Mouse (Mus musculus) limb, embryonic 10.5 days (tissue): ENCODE measurements around the gene Cracr2b. TPM values are rescaled to one million over a fixed set of nuclear protein-coding genes. Genes with fewer than 3 reads are reported as not detected.

ENCODE experiments used
- DNase-seq: peaks from one replicate; pipeline ENCODE4 v3.0.0-alpha.2; 2017; ENCODE audit warnings: low spot score
- H3K27ac ChIP-seq: fragments of 300-500 bp; sonication (generic); 2 replicates; pipeline ENCODE4 v1.5.1; 2016; ENCODE audit warnings: mild to moderate bottlenecking
- H3K27me3 ChIP-seq: fragments of 300-500 bp; sonication (generic); 2 replicates; pipeline ENCODE4 v1.6.1; 2016; ENCODE audit warnings: low read depth, mild to moderate bottlenecking; ENCODE audit not compliant: poor library complexity, severe bottlenecking
- H3K36me3 ChIP-seq: fragments of 300-500 bp; sonication (generic); 2 replicates; pipeline ENCODE4 v1.6.1; 2016; ENCODE audit warnings: mild to moderate bottlenecking, moderate library complexity
- H3K4me1 ChIP-seq: fragments of 300-500 bp; sonication (generic); 2 replicates; pipeline ENCODE4 v1.6.1; 2016
- H3K4me3 ChIP-seq: fragments of 300-500 bp; sonication (generic); 2 replicates; pipeline ENCODE4 v1.5.1; 2016; ENCODE audit warnings: mild to moderate bottlenecking, moderate library complexity
- H3K9me3 ChIP-seq: fragments of 300-500 bp; sonication (generic); replicated peaks from 2 replicates; pipeline ENCODE4 v1.6.1; 2016; ENCODE audit warnings: mild to moderate bottlenecking
- WGBS: fragments of 180-500 bp; shearing (Covaris S2); methylation state at CpG from one replicate; pipeline ENCODE4 v1.1.7; 2016; 5-methylcytosine and 5-hydroxymethylcytosine counted together
- polyA plus RNA-seq: library from polyadenylated mRNA; unstranded; fragments of >200 nt; fragmentation: Nextera tagmentation; extraction: Ambion mirVana; gene quantifications from 2 replicates; pipeline ENCODE4 v1.2.1, GENCODE M21; 2016

Cracr2b gene
- polyA plus RNA-seq, 1 experiment from 2014 or later, result 7.8 TPM

- 0 out of 2 replicates have a peak overlapping the region, but pooled peaks have one; percentile 2 for H3K4me3 ChIP-seq
- 92% methylated on average over 18 of the region's 18 CpGs for WGBS
- peaks cover 64% of the 10 kb centered on the region for H3K4me1 ChIP-seq
Observed at GRCm38 (mm10) chr7:141469901-141470636, 9.2 kb downstream of the Cracr2b start.

GRCm38 (mm10) chr7:141470637-141470944 lies 9.7 kb downstream of the Cracr2b start:
- Histone ChIP-seq H3K4me1 (peaks cover 64% of the 10 kb centered on the region), H3K36me3 (peaks cover 38% of the 10 kb centered on the region), H3K27ac (no peak overlapping the region), H3K4me3 (no peak overlapping the region), H3K9me3 (no peaks in the 10 kb centered on the region), H3K27me3 (peaks cover 13% of the 10 kb centered on the region)
- WGBS, result 93% methylated on average over 10 of the region's 10 CpGs
- no peak for DNase-seq

More at GRCm38 (mm10) chr7:141469901-141470636, 9.2 kb downstream of the Cracr2b start:
- DNase-seq, result no peak
- peaks cover 19% of the 10 kb centered on the region for H3K27me3 ChIP-seq
- no peaks in the 10 kb centered on the region for H3K9me3 ChIP-seq
- H3K36me3 ChIP-seq, result peaks cover 38% of the 10 kb centered on the region
- H3K27ac ChIP-seq, result peak overlapping the region; percentile 92

- 93% methylated on average over 1 of the region's 1 CpGs for WGBS
- peaks cover 38% of the 10 kb centered on the region for H3K36me3 ChIP-seq
- H3K4me1 ChIP-seq, result peaks cover 65% of the 10 kb centered on the region
- no peaks in the 10 kb centered on the region for H3K9me3 ChIP-seq
- no peak overlapping the region for H3K27ac ChIP-seq
- peaks cover 9% of the 10 kb centered on the region for H3K27me3 ChIP-seq
- no peak for DNase-seq
- H3K4me3 ChIP-seq, result no peak overlapping the region
Observed at GRCm38 (mm10) chr7:141471236-141471635, 10.3 kb downstream of the Cracr2b start.

DNA sequence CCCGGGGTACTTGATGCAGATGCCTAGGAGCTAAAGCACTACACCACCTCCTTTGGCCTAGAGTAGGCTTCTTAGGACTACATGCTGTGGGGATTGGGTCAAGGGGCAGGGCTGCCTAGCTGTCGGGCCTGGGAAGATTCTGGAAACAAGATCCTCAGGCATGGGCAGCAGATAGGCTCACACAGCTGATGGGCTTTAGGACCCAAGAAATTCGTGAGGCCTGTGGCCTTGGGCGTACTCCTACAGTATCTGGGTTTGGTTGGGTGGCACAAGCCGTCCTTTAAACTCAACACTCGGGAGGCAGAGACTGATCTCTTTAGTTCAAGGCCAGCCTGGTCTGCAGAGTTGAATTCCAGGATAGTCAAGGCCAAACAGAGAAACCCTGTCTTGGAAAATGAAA lies 11.3 kb downstream of the Cracr2b start:
- Histone ChIP-seq H3K9me3 (no peaks in the 10 kb centered on the region), H3K4me3 (no peak overlapping the region), H3K4me1 (peaks cover 66% of the 10 kb centered on the region), H3K27ac (no peak overlapping the region), H3K36me3 (peaks cover 38% of the 10 kb centered on the region), H3K27me3 (0 out of 2 replicates have a peak, but pooled peaks cover 4% of the 10 kb centered on the region)
- 91% methylated on average over 6 of the region's 6 CpGs for WGBS
- no peak for DNase-seq

DNA sequence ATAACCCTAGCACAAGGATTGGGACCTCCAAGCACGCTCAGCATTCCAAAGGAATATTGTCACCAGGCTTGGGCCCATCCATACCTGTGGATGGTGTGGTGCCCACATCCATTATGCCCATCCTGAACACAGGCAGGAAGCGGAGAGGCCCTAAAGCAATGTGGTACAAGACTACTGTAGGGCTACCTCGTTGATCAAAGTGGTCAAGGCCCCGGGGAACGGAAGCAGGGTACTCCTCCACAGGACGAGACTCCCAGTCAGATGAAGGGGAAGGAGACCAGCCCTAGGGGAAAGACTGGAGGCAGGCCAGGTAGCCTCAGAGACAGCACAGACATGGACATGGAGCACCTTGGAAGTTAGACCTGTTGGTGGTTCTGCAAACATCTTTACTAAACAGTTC lies 11.9 kb downstream of the Cracr2b start:
- Histone ChIP-seq H3K4me3 (no peak overlapping the region), H3K36me3 (peaks cover 38% of the 10 kb centered on the region), H3K9me3 (no peaks in the 10 kb centered on the region), H3K27ac (no peak overlapping the region), H3K27me3 (0 out of 2 replicates have a peak, but pooled peaks cover 4% of the 10 kb centered on the region), H3K4me1 (peaks cover 66% of the 10 kb centered on the region)
- DNase-seq, result no peak
- 88% methylated on average over 6 of the region's 6 CpGs for WGBS

DNA sequence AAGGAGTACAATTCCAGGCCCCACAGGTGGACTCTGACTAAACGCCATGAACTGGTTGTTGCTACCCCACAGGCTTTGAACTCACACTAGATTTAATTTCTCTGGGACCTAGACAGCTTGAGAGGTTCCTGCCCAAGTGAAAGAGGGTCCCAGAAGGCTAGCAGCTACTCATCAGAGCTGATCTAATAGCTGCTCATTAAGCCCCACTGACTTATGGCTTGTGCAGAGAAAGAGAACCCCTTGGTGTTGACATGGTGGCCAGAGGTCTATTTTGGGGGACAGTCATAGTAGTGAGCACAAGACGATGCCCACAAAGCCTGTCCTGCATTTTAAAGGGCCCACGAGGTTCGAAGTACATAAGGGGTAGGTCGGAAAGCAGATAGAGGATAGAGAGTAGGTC lies 13.3 kb downstream of the Cracr2b start:
- Histone ChIP-seq H3K36me3 (peaks cover 36% of the 10 kb centered on the region), H3K27ac (0 out of 2 replicates have a peak overlapping the region, but pooled peaks have one; percentile 98), H3K4me1 (peaks cover 59% of the 10 kb centered on the region), H3K9me3 (no peaks in the 10 kb centered on the region), H3K27me3 (0 out of 2 replicates have a peak, but pooled peaks cover 4% of the 10 kb centered on the region), H3K4me3 (peak overlapping the region; percentile 86)
- 10% methylated on average over 5 of the region's 5 CpGs for WGBS
- DNase-seq, result no peak

DNA sequence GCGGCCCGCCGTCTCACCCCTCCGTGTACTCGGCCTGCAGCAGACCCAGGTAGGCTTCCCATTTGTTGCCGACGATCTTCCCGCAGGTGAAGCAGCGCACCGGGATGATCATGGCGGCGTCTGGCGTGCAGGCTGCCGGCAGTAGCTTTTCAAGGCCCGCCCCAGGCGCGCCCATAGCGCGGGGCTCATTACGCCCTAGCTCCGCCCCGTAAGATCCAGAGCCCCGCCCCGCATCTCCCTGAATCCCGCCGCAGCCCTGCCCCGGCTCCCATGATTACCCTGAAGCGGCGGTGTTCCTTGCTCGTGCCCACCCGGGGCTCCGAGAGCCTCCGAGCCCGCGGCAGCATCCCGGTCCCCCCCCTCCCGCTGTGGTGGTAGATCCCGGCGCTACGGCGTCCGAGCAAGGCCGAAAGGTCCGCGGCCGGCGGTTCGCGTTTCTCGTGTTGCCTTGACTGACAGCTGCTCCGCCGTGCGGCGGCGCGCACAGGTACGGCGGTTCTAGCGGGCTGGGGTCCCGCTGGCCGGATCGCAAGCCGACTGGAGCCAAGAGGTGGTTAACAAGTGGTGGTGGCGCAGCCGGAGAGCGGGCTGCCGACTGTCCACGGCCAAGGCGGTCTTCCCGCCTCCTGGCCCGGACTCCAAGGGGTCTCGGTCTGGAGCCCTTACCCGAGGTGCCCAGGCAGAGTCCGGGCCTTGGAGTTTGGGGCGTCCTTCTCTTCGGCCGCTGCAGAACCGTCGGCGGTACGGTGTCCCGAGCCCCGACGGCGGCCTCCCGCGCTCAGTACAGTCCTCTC lies 14.3 kb downstream of the Cracr2b start, which contains the start of the genes Polr2l and Tspan4:
Gene Polr2l, minus strand, starts transcription at position 122 of the 794 bp plus-strand sequence.
Gene Tspan4, plus strand, starts transcription at position 230 of the 794 bp plus-strand sequence.
- WGBS, result under 1% methylated on average over 87 of the region's 87 CpGs
- H3K36me3 ChIP-seq, result peaks cover 26% of the 10 kb centered on the region
- H3K4me3 ChIP-seq, result peak within 1 kb of the TSS; percentile 86
- DNase-seq, result peak; percentile 91
- H3K4me1 ChIP-seq, result peaks cover 48% of the 10 kb centered on the region
- H3K27me3 ChIP-seq, result 0 out of 2 replicates have a peak, but pooled peaks cover 4% of the 10 kb centered on the region
- peak within 1 kb of the TSS; percentile 98 for H3K27ac ChIP-seq
- no peaks in the 10 kb centered on the region for H3K9me3 ChIP-seq

DNA sequence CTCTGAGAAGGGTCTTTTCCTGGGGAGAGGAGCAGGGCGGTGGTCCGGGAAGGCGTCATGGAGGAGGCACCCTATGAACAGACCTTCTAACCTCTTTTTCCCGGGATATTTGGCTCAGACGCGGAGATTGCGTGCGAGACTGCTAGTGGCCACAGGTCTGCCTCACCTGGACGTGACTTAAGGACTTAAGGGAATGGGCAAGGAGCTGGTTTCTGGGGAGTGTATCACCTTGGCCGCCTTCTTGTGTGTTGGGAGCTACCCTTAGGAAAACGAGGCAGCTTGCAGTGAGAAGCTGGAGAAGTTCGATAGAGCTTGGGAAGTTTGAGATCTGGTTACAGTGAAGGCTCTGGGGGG lies 14.9 kb downstream of the Cracr2b start:
- Histone ChIP-seq H3K9me3 (no peaks in the 10 kb centered on the region), H3K27me3 (peaks cover 4% of the 10 kb centered on the region; the same call in 1 of the 2 replicates), H3K27ac (peak overlapping the region; percentile 98), H3K36me3 (peaks cover 20% of the 10 kb centered on the region), H3K4me3 (peak overlapping the region; percentile 86), H3K4me1 (peaks cover 49% of the 10 kb centered on the region)
- no peak for DNase-seq
- WGBS, result 2% methylated on average over 12 of the region's 12 CpGs

DNA sequence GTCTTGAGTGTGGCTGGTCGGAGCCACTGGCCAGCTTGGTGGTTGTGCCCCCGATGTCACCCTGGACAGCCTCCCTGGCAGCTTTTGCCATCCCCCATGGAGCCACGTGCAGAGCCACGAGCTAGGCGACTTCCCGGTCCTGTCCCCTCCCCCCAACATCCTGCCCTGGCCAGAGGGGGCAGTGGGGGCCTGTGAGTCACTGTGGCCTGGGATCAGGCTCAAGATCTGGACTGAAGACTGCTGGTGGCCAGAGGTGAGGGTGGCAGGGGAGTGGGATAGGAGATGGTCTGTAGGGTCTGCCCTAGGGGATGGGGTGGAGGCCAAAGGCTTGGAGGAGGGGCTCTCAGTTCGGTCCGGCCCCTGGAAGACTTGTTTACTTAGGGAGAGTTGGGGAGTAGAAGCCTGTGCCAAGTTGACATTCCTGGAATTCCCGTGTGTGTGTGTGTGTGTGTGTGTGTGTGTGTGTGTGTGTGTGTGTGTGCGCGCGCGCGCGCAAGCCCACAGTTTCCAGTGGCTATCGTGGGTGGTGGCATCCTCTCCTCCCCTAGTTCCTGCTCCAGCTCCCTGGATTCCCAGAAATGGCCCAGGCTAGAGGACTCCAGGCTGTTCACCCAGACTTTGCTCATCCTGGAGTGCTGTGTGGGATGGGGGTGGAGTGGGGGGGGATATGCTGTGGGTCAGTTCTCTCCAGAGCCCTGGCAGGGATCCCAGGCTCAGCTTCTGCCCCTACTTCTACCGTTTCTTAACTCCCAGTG lies 15.5 kb downstream of the Cracr2b start:
- Histone ChIP-seq H3K9me3 (no peaks in the 10 kb centered on the region), H3K27ac (peak overlapping the region; percentile 98), H3K36me3 (peaks cover 14% of the 10 kb centered on the region), H3K4me1 (peaks cover 55% of the 10 kb centered on the region), H3K4me3 (peak overlapping the region; percentile 86), H3K27me3 (peaks cover 10% of the 10 kb centered on the region; the same call in 1 of the 2 replicates)
- DNase-seq, result peak; percentile 76
- WGBS, result 1% methylated on average over 11 of the region's 17 CpGs

- 18% methylated on average over 7 of the region's 7 CpGs for WGBS
Observed at GRCm38 (mm10) chr7:141476981-141477370, 16.1 kb downstream of the Cracr2b start.

GRCm38 (mm10) chr7:141477578-141478269 lies 16.8 kb downstream of the Cracr2b start:
- Histone ChIP-seq H3K27me3 (peaks cover 23% of the 10 kb centered on the region), H3K4me3 (no peak overlapping the region), H3K4me1 (peaks cover 68% of the 10 kb centered on the region), H3K27ac (no peak overlapping the region), H3K9me3 (no peaks in the 10 kb centered on the region), H3K36me3 (peaks cover 2% of the 10 kb centered on the region)
- DNase-seq, result no peak
- WGBS, result 74% methylated on average over 4 of the region's 4 CpGs

More at GRCm38 (mm10) chr7:141476981-141477370, 16.1 kb downstream of the Cracr2b start:
- Histone ChIP-seq H3K27me3 (peaks cover 15% of the 10 kb centered on the region), H3K4me3 (peak overlapping the region; percentile 86), H3K4me1 (peaks cover 61% of the 10 kb centered on the region), H3K27ac (peak overlapping the region; percentile 98), H3K9me3 (no peaks in the 10 kb centered on the region), H3K36me3 (peaks cover 10% of the 10 kb centered on the region)
- no peak for DNase-seq

GRCm38 (mm10) chr7:141478270-141478748 lies 17.4 kb downstream of the Cracr2b start:
- DNase-seq, result no peak
- no peak overlapping the region for H3K27ac ChIP-seq
- no peaks in the 10 kb centered on the region for H3K9me3 ChIP-seq
- H3K4me1 ChIP-seq, result peaks cover 69% of the 10 kb centered on the region
- 84% methylated on average over 5 of the region's 5 CpGs for WGBS
- H3K27me3 ChIP-seq, result peaks cover 29% of the 10 kb centered on the region
- no peak overlapping the region for H3K4me3 ChIP-seq
- no peaks in the 10 kb centered on the region for H3K36me3 ChIP-seq
